Mouse (Mus musculus): ENCODE measurements at regions not wholly inside any gene's neighbourhood (a gene's known extent, or its start where the extent isn't known, plus 50 kb on each side); places are given as distances from the start of the nearest gene placed in this dataset.

DNA sequence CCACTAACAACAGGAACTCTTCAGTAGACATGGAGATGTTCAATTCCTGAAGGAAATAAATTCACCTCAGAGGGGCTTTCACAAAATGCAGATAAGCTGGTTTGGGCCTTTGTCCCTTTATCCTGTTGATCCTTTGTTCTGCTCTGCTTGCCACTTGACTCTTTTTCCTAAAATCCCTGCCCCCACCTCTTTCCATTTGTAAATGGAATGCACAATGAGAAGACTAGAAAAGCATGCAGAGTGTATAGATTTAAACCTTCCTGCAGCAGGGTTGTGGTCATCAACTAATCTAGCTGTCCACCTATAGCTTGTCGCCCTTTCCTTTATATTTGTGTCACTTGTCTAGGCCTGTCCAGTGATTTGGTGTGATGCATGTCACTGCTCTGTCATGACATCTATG is 159.8 kb upstream of the Vrk2 start:
- TF ChIP-seq POLR2A (IDR thresholded peaks at IDR 0.05; ENCODE audit: low read depth, low read length) (no peak), EP300 (IDR thresholded peaks at IDR 0.05; ENCODE audit: low read length) (no peak), UBTF (IDR thresholded peaks at IDR 0.05; ENCODE audit: low read depth, low read length) (no peak), ZC3H11A (IDR thresholded peaks at IDR 0.05; ENCODE audit: low read depth, low read length) (no peak)
